Mouse (Mus musculus) telencephalon, adult 2 months (tissue): Measurements from ENCODE around the gene Milr1.
"Not testable (repeated sequence)": the region's sequence is repeated elsewhere in the genome, so short reads cannot be mapped to it uniquely, and the experiment has no call there.

ENCODE experiments used
- DNase-seq: peaks from one replicate; pipeline ENCODE4 v3.0.0-alpha.2; 2011; ENCODE audit warnings: low read depth, low spot score

Gene Milr1

DNA sequence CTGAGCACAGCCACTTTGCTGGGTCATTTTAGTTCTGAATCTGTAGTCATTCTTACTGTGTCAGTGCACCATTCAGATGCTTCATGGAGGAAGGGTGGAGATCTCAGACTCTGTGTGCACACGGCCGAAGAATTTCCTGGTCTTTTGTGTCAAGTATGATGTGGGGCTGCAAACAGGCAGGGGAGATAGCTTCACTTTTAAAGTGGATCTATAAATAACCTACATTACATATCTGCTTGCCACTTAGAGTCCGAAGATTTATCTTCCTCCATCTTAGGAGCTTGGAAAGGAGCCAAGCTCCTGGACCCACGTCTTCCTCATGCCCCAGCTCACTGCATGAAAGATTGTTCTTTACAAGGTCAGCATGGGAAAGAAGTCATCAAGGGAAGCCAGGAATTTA lies 20.3 kb upstream of the Milr1 start:
- DNase-seq = no peak

DNA sequence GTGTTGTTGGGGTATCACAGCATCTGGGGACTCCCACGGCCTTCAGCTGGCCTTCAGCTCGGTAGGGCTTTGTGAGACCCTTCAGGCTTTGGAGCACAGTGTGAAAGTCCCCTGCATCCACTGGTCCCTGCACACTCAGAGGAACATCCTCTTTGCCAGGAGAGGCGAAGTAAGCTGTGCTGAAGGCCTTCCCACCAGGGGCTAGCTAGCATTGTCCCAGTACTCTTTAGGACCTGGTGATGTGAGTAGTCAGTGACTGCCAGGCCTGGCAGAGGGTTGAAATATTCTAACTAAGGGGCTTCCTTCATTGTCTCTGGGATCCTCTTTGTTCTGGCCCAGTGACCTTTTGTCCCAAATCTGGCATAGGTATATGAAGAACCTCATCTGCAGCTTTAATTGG lies 14.4 kb upstream of the Milr1 start:
- no peak for DNase-seq

DNA sequence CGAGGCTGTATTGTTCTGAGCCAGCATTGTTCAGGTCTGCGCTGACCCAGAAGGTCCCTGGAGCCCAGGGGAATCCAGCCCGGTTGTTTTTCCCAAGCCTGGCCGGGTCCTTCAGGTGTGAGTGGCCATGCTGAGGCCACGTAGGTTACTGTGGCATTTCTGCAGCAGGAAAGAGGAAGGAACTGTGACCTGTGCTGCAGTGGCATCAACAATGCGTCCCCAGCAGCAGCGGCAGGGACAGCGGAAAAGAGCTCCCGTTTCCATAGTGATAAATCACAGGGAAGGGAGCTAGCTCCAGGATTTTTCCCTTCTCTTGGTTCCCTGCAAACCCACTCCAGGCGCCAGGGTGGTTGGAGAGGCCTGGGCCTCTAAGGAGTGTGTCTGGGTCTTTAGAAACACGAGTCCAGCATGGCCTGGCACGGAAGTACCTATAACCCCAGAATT lies 13.8 kb upstream of the Milr1 start:
- no peak for DNase-seq

DNA sequence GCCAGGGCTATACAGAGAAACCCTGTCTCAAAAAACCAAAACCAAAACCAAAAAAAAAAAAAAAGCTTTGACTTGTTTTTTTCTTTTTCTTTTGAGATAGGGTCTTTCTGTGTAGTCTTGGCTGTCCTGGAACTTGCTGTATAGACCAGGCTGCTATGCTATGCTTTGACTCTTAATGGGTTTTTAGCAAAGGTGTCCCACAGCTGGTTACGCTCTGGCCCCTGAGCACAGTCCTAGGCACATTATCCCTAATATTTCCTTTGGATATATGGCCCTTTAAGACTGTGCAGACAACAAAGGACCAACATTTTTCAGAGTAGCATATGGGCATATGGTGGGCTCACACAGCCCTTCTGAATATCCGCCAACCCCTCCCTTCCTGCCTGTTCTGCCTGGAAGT lies 11.9 kb upstream of the Milr1 start:
- no peak for DNase-seq

DNA sequence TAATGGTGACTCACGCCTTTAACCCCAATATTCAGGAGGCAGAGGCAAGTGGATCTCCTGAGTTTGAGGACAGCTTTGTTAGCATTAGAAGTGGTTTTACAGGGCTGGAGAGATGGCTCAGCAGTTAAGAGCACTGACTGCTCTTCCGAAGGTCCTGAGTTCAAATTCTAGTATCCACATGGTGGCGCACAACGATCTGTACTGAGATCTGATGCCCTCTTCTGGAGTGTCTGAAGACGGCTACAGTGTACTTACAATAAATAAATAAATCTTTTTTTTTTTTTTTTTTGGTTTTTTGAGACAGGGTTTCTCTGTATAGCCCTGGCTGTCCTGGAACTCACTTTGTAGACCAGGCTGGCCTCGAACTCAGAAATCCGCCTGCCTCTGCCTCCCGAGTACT lies 10.3 kb upstream of the Milr1 start:
- not testable (repeated sequence) for DNase-seq

DNA sequence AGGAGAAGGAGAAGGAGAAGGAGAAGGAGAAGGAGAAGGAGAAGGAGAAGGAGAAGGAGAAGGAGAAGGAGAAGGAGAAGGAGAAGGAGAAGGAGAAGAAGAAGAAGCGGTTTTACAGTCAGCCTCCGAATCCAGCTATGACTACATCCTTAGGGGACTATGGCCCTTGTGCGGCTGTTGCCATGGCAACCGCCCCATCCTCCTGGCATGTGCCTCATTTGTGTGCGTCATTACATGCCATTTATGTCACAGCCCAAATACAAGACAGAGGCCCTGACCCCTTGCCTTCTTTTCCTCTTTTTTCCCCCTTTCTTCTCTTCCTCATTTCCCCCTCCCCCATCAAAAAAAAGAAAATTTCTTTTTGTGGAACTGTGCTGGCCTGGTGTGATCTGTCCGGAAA lies 9.8 kb upstream of the Milr1 start:
- DNase-seq = no peak

DNA sequence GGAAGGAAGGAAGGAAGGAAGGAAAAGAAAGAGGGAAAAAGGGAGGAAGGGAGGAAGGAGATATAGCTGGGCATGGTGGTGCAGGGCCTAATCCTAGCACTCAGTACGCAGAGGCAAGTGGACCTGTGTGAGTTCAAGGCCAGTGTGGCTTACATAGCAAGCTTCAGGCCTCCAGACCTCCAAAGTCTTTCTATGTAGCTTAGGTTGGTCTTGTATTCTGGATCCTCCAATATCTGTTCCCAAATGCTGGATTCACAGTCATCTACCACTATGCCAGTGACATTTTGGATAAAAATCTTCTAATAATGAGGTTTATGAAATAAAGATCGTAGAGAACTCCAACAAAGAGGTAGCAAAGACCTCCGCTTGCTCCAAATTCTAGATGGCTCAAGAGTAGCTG lies 9.2 kb upstream of the Milr1 start:
- no peak for DNase-seq

DNA sequence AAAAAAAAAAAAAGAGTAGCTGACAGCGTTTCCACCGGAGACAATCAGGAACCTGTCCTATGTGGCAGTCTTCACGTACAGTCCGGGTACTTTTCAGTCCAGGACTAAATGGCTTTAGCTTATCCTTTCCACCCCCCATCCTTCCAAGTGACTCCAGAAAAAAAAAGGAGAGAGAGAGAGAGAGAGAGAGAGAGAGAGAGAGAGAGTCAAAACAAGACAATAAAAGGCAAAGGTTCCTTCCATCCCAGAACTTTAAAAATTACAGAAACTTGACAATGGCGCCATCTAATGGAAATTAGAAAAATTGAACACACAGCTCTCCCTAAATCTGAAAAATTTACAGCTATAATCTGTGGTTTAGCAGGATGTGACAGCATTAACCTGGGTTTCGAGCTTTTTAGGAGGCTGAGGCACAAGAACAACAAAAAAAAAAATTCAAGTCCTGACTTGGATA lies 8.6 kb upstream of the Milr1 start:
- no peak for DNase-seq

DNA sequence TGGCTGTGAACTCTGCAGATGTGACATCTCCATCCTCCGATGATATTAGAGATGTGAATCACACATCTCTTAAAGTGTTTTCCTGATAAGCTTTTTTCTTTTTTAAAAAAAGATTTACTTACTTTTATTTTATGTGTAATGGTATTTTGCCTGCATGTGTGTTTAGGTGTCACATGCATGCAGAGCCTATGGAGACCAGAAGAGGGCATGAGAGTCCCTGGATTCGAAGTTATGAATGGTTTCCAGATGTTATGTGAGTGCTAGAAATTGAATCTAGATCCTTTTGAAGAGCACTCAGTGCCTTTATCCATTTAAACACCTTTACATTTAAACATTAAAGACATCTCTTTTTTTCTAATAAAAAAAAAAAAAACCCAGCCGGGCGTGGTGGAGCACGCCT lies 6.1 kb upstream of the Milr1 start:
- DNase-seq = no peak

DNA sequence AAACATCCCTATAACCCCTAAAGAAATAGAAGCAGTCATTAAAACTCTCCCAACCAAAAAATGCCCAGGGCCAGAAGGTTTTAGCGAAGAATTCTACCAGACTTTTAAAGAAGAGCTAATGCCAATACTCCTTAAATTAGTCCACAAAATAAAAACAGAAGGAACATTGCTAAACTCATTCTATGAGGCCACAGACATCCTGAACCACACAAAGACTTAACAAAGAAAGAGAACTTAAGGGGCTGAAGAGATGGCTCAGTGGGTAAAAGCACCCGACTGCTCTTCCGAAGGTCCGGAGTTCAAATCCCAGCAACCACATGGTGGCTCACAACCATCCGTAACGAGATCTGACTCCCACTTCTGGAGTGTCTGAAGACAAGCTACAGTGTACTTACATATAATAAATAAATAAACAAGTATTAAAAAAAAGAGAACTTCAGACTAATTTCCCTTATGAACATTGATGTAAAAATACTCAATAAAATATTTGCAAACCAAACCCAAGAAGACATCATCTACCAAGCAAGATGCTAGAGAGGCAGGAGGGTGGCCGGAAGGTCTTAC lies 1.4 kb upstream of the Milr1 start:
- not testable (repeated sequence) for DNase-seq

DNA sequence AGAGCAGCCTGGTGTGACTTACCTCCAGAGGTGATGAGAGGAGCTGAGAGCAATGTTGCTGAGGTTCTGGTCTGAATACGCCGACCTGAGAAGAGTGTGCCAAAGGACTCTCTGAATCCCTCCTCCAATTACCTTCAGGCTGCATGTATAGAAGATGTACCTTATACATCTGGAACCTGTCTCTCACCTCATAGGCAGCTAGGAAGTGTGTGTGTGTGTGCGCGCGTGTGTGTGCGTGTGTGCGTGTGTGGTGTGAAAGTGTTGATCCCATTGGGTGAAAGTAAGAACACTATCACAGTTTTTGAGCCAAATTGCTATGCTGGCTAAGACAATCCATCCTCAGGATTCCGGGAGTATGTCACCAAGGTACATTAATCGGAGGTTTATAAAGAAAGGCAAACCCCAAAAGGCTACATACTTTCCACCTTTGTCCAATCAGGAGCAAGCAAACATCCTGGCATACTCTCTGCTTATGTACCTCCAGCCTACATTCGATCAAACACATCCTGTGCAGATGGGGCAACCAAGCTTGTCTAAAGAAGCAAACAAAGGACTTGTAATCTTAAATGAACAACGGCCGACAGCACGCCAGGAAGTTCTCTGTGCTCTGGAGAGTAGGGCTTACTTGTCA lies 790 bp upstream of the Milr1 start, which contains the start of gene Pecam1:
TSS of gene Pecam1 (minus strand) at position 508 of the 631 bp plus-strand sequence.
- DNase-seq = no peak

DNA sequence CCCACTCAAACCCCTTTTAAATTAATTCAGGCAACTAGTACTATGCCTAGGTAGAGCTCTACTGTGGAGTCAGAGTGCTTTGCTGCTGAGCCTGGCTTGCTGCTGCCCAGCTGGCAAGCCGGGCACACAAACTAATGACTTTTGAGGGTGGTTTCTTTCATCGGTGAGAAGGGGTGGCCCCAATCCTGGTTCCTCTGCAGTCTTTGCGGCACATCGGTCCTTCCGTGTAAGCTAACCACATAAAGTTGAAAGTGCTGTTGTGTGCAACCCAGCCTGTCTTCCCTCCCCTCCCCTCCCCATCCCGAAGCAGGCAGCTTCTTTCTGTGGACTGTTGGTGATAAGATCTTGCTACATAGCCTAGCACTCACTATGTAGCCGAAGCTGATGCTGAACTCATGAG lies 1.1 kb downstream of the Milr1 start:
- DNase-seq = no peak

DNA sequence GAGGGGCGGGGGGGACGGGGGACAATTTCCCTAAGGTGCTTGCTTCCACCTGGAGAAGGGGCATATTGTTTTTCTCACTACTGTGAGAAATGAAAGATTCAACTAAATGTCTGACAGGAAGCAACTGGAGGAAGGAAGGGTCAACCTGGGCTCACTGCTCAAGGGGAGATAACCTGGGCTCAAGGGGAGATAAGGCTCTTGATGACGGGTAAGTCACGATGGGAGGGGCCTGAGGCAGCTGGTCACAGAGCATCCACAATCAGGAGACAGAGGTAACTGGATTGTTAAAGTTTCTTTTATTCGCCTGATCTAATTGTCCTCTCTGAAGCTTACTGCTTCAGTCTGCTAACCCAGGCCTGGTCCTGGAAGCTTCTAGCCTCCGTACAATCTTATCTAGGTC lies 2.3 kb downstream of the Milr1 start:
- no peak for DNase-seq

DNA sequence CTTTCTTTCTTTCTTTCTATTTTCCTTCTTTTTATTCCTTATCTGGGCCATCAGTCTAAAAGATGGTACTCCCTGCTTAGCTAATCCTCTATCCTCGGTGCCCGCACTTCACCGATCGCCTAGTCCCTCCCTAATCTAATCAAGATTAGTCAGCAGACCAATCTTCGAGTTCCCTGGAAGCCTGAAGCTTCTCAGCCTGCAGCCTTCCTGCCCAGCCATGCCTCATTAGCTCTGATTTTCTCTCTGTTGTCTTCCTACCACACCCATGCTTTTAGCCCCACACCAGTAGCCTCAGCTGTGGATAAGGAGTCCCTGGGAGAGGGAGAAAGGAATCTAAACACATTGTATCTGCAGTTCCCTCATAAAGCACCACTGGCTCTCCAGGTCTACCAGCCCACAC lies 4.6 kb downstream of the Milr1 start:
- no peak for DNase-seq

DNA sequence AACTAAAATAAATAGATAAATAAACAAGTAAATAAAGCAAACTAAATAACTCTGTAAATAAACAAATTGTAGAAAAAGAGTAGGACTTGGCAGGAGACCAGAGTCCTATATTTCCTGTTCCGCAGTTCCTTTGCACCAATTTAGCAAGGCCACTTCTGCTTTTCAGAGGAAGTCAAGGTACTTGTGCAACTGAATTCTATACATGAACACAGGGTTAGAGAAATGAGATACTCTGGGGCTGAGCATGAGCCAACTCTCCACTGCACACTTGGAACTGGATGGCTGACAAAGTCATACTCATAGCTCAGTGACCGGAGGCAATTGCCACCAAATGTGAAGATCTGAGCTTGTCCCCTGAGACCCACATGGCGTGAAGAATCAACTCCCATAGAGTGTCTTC lies 8.0 kb downstream of the Milr1 start:
- no peak for DNase-seq

DNA sequence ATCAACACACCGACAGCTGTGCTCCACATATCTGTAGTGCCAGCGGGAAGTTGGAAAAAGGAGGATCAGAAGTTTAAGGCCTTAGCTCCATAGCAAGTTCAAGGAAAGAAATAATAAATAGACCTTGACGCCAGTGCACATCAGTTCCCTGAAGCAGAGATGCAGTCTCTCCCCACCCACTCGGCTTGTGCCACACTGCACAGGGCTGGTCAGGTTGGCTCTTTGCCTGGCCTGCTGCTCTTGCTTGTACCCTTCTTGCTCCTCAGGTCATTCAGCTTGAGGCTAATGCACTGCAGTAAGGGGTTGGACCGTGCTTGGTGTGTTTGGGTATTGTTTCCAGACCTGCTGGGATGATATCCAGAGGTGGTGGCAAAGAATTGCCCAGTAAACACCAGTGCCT lies 9.5 kb downstream of the Milr1 start:
- no peak for DNase-seq

DNA sequence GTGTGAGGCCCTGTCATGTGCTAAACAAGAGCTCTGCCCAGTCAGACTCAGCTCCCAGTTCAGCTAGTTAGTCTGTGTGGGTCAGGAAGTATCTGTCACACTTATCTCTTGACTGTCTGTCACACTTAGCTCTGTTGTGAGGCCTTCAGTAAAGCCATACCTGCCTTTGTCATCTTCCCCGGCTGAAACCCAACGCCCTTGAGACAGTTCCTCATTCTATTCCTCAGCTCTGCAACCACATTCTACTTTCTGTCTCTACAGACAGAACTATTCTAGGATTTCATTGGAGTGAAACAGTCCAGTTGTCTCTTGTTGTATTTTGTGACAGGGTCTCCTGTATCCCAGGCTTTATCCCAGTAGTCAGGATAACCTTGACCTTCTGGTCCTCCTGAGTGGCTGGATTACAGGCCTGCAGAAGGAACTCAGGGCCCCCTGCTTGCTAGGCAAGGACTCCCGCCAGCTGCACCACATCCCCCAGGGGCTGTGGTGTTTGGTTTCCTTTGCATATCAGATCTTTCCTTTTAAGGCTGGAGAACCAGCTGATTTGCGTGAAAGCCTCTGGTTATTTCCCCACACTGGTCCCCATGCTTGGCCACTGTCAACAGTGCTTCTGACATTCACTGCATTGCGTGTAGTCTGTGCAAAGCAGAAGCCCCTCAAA lies 11.2 kb downstream of the Milr1 start:
- no peak for DNase-seq

DNA sequence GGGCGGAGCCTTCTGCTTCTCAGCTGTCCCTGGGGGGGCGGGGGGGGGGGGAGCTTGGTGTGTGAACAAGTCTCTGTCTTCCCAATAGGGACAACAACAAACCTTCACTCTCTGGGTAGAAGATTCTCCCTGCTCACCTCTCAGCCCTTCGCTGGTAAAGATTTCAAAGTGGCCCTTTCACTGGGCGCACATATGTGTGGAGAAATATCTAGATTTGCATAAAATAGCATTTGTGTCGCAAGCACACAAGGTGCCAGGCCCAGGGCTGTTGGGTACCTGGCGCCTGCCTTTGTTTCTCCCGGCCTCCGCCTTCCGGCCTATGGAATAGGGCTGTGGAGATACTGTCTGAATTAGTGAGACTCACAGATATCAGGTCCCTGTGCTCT lies 11.8 kb downstream of the Milr1 start:
- no peak for DNase-seq

DNA sequence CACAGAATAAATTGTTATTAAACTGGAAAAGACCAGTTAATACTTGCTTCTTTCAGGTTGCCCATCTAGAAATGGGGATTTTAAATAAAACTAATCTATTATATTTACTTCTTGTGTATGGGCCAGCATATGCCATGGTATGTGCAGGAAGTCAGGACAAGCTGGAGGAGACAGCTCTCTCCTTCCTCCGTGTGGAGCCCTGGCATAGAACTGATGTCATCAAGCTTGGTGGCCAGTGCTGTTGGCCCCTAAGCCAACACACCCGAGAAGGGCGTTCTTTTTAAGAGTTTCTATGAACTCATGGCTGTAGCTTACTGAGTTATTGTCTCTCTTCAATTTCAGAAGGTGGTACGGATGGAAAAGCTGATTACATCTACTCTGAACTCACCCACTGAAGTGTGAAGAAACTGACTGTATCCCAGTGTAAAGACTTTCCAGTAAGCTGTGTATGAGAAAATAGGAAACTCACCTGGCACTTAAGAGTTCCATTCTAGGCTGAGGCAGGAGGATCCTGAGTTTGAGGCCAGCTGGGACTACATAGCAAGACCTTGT lies 15.7 kb downstream of the Milr1 start:
- no peak for DNase-seq

DNA sequence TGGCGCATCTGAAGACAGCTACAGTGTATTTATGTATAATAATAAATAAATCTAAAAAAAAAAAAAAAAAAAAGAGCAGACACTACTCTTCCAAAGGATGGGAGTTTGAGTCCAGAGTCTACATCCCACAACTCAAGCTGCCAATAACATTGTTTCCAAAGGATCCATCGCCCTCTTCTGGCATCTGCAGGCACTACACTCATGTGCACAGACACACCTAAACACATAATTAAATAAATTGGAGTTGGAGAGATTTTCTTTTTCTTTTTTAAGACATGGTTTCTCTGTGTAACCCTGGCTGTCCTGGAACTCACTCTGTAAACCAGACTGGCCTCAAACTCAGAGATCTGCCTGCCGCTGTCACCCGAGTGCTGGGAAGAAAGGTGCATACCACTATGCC lies 16.5 kb downstream of the Milr1 start:
- no peak for DNase-seq

DNA sequence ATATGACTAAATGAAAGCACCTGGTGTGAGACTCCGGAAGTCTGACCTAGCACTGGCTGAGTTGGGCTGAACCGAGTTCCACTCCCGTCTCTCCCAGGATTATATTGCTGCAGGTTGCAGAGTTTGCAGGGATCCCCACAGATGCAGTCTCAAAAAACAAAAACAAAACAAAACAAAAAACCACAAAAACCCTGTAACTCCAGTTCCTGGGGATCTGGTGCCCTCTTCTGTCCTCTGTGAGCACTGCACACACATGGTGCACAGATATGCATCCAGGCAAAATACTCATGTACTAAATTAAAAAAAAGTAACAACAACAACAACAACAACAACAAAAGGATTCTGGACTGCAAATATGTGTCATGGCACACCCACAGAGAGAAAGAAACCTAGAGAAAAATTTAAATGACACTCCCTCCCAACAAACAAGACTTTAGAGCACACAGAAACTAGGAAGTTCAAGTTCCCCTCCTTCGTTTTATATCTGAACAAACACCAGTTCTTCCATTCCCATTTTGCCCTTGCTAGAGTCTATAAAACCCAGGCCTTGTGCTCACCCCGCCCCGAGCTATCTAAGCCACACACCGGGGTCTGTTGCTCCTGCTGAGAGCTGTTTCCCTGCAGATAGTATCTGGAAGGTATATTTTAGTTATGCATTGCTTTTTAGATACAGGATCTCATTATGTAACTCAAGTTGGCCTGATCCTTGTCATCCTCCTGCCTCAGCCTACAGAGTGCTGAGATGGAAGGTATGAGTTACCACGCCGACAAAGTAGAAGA lies 19.4 kb downstream of the Milr1 start:
- no peak for DNase-seq

DNA sequence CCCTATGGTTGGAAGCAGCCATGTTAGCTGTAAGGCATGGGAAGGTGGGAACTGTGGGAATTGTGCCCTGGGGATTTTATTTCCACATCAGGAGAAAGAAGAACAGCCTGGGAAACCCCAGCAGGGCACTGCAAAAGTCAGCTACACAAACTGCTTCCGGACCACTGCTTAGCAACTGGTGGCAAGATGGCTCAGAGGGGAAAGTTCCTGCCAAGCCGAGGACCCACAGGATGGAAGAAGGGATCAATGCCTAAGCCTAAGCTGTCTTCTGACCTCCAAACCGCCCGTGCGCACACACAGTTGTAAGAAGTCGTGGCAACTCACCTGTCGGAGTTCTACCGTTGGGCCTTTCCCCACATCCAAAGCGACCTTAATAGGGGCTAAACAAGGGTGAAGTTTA lies 22.0 kb downstream of the Milr1 start:
- DNase-seq = no peak
